Mouse (Mus musculus) midbrain, postnatal 0 days (tissue): Measurements from ENCODE around the gene Usp35. TPM values are rescaled to one million over a fixed set of nuclear protein-coding genes. Genes with fewer than 3 reads are reported as not detected.
A peak's percentile ranks its signal among the peaks of the same experiment; 100 is the strongest.

Experiments used
- ATAC-seq: fragments of 200-750 bp; cut with Nextera tagmentation; 2 replicates; pipeline ENCODE4 v1.8.0; 2017; ENCODE audit warnings: moderate number of reproducible peaks, mild to moderate bottlenecking, moderate TSS enrichment, moderate library complexity; ENCODE audit not compliant: low FRiP score
- DNase-seq: peaks from one replicate; pipeline ENCODE4 v3.0.0-alpha.2; 2015; ENCODE audit warnings: low spot score
- H3K27ac ChIP-seq: fragments of 300-500 bp; sonication (generic); 2 replicates; pipeline ENCODE4 v1.5.1; 2014; ENCODE audit warnings: low read depth, mild to moderate bottlenecking, low read length, mixed read lengths
- H3K27me3 ChIP-seq: fragments of 300-500 bp; sonication (generic); 2 replicates; pipeline ENCODE4 v1.6.1; 2014; ENCODE audit warnings: low read length, control low read depth, mixed read lengths; ENCODE audit not compliant: insufficient read depth
- H3K36me3 ChIP-seq: fragments of 300-500 bp; sonication (generic); 2 replicates; pipeline ENCODE4 v1.6.1; 2014; ENCODE audit warnings: low read length, control low read depth, mixed read lengths; ENCODE audit not compliant: insufficient read depth
- H3K4me1 ChIP-seq: fragments of 300-500 bp; sonication (generic); 2 replicates; pipeline ENCODE4 v1.6.1; 2014; ENCODE audit warnings: mild to moderate bottlenecking, control low read depth, antibody characterized with exemption, low read length, mixed read lengths; ENCODE audit not compliant: insufficient read depth
- H3K4me2 ChIP-seq: fragments of 300-500 bp; sonication (generic); 2 replicates; pipeline ENCODE4 v1.6.1; 2014; ENCODE audit warnings: low read depth, mild to moderate bottlenecking, low read length, mixed read lengths; ENCODE audit not compliant: poor library complexity, severe bottlenecking
- H3K4me3 ChIP-seq: fragments of 300-500 bp; sonication (generic); 2 replicates; pipeline ENCODE4 v1.5.1; 2014; ENCODE audit warnings: low read depth, mild to moderate bottlenecking, low read length, moderate library complexity
- H3K9ac ChIP-seq: fragments of 300-500 bp; sonication (generic); replicated peaks from 2 replicates; pipeline ENCODE4 v1.6.1; 2014; ENCODE audit warnings: mild to moderate bottlenecking, low read length, moderate library complexity, mixed read lengths; ENCODE audit not compliant: poor library complexity, severe bottlenecking
- H3K9me3 ChIP-seq: fragments of 300-500 bp; sonication (generic); 2 replicates; pipeline ENCODE4 v1.6.1; 2016; ENCODE audit warnings: low read length, control low read depth
- CTCF ChIP-seq: IDR thresholded peaks from 2 replicates; pipeline ENCODE4 v1.5.1; 2016; ENCODE audit warnings: antibody characterized with exemption, mild to moderate bottlenecking
- WGBS: fragments of 180-500 bp; shearing (Covaris S2); extraction: QIAGEN DNeasy Blood & Tissue Kit; methylation state at CpG from one replicate; pipeline ENCODE4 v1.1.7; 2014; 5-methylcytosine and 5-hydroxymethylcytosine counted together
- polyA plus RNA-seq: library from polyadenylated mRNA; unstranded; fragments of >200 nt; fragmentation: Nextera tagmentation; extraction: Ambion mirVana; gene quantifications from 2 replicates; pipeline ENCODE4 v1.2.1, GENCODE M21; 2015
- total RNA-seq: library from RNA; depleted of rRNA; stranded (reverse); fragments of >200 nt; gene quantifications from 2 replicates; pipeline ENCODE4 v1.2.3, GENCODE M21; 2014; rRNA removed

The Usp35 gene
- total RNA-seq, result 13.4 and 14.3 TPM in 2 replicates
- 2.7 and 2.9 TPM in 2 replicates for polyA plus RNA-seq

DNA sequence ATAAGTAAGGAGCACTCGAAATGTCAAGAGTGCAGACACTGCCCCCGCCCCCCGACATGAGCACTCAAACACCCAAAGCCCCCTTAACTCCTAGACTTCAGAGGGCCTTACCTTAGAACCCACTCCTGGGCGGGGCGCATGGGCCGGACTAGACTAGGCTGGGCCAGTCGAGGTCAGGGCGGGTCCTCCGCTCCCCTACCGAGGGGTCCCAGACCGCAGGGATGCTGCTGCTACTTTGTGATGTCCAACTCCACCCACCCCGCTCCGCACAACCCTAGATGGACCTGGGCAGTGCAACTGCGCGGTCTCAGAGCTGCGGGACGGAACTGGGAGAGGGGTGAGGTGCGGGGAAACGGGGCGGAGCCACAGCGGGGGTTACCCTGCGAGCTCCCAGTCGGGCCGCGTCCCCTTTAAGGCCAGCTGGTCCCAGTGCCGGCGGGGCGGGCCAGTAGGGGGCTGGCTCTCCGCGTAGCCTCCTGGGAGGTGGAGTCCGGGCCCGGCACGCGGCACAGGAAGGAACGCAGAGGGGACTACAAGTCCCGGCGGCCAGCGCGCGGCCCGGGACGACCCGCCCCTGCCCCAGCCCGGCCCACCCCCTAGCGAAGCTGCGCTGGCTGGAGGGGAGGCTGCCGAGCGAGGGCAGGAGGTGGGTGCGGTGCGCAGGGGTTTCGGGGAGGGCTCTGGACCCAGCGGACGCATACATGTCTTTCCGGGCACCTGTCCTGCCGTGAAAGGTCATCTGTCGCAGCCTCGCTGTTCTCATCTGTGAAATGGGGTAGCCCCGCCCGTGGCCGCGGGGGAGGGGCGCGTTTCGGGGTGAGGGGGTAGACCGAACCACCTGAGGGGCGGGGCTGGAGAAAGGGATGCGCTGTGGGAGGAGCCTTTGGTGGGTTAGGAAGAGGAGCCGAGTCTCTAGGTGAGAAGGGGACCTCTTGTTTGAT lies at the start of gene Usp35, which contains the start of gene Kctd21:
Gene Usp35, minus strand, starts transcription at position 295 of the 941 bp plus-strand sequence.
Gene Kctd21, plus strand, starts transcription at position 602 of the 941 bp plus-strand sequence.
- Histone ChIP-seq H3K9me3 (no peaks in the 10 kb centered on the region), H3K27me3 (no peaks in the 10 kb centered on the region), H3K9ac (peak within 1 kb of the TSS; percentile 81), H3K4me1 (peaks cover 16% of the 10 kb centered on the region), H3K27ac (peak within 1 kb of the TSS; percentile 60), H3K4me2 (peak within 1 kb of the TSS; percentile 67), H3K36me3 (no peaks in the 10 kb centered on the region), H3K4me3 (peak within 1 kb of the TSS; percentile 84)
- DNase-seq (peak; percentile 97), ATAC-seq (peak; percentile 98)
- peak; percentile 57 for TF ChIP-seq CTCF
- under 1% methylated on average over 53 of the region's 68 CpGs for WGBS

DNA sequence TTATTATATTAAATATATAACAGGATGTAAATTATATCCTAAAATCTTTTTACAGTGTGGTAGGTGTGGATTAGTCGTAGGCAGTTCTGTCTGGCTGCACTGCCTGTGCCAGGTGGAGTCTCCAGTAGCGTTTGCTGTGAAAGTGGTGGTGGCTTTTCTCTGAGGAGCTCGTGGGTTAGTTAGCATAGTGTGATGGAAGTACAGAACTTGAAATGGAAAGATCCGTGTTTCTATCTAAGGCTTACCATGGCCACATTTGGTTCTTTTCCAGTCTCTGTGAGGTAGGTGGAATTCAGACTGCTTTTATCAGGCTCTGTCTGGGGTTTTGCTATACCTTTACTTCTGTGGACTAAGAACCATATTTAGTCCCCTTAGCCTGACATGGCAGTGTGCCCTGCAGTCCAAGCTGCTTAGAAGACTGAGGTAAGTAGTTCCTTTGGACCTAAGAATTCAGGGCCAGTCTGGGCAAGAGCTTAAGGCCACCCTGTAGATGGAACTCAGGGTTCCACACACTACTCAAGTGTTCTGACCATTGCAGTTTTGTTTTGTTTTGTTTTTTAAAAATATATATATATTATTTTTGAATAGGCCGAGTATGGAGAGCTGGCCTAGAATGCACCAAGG lies 48.8 kb upstream of the Usp35 start:
- peaks cover 37% of the 10 kb centered on the region for H3K36me3 ChIP-seq
- 96% methylated on average over 5 of the region's 5 CpGs for WGBS
- ATAC-seq, result no peak
- no peak for TF ChIP-seq CTCF
- no peak for DNase-seq
- no peak overlapping the region for H3K4me2 ChIP-seq
- no peak overlapping the region for H3K4me3 ChIP-seq
- H3K9me3 ChIP-seq, result no peaks in the 10 kb centered on the region
- no peaks in the 10 kb centered on the region for H3K27me3 ChIP-seq
- H3K4me1 ChIP-seq, result no peaks in the 10 kb centered on the region
- no peak overlapping the region for H3K9ac ChIP-seq
- H3K27ac ChIP-seq, result no peak overlapping the region

DNA sequence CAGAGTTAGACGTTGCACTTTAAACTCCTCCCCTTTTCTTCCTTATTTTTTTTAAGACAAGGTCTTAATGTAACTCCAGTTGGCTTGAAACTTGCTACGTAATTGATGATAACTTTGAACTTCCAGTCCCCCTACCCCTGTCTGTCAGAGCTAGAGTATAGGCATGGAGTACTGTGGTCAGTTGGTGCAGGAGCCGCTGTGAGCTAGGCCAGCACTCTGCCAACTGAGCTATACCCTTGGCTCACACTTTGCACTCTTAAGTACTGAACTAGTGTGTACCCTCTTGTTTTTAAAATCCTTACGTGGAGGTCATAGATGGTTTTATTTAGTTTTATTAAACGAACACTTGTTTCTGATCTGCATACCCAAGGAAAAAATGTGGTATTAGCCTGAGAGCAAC lies 47.5 kb upstream of the Usp35 start:
- no peaks in the 10 kb centered on the region for H3K9me3 ChIP-seq
- H3K4me2 ChIP-seq, result no peak overlapping the region
- no peak overlapping the region for H3K4me3 ChIP-seq
- no peak overlapping the region for H3K27ac ChIP-seq
- no peak for TF ChIP-seq CTCF
- peaks cover 30% of the 10 kb centered on the region for H3K36me3 ChIP-seq
- DNase-seq (no peak), ATAC-seq (no peak)
- no peaks in the 10 kb centered on the region for H3K27me3 ChIP-seq
- no peak overlapping the region for H3K9ac ChIP-seq
- 95% methylated on average over 5 of the region's 5 CpGs for WGBS
- H3K4me1 ChIP-seq, result no peaks in the 10 kb centered on the region

DNA sequence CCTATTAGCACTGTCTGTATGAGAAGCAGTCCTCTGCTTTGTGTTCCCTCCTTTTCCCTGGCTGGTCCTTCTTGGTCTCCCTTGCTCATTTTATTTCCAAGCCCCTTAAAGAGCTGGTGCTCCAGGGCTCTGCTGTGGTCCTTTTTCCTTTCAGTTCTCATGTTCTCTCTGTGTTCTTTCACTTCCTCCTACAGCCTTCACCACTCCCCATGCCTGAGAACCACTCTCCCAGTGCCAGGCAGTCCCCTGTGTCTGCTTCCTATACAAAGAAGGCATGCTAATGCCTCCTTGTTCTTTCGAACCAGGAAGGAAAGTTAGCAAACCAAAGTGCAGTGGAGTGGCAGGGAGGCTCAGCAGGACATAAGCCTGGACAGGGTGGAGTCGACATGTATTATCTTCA lies 44.1 kb upstream of the Usp35 start:
- 74% methylated on average over 2 of the region's 2 CpGs for WGBS

DNA sequence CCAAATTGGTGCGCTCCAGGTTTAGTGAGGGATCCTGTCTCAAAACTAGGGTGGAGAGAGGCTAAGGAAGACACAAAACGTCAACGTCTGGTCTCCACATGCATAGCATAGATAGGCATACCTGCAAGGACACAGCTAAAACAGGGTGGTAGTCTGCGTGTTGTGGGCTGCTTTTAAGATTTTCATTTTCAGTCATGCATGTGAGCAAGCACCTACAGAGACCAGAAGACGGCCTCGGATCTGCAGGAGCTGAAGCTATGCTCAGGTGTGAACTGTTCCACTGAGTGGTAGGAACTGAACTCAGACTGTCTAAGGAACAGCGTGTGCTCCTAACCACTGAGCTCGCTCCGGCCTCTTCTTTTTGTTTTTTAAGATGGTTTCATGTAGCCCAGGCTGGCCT lies 43.3 kb upstream of the Usp35 start:
- peaks cover 10% of the 10 kb centered on the region; the same call in 1 of the 2 replicates for H3K36me3 ChIP-seq
- 94% methylated on average over 9 of the region's 9 CpGs for WGBS
- H3K27me3 ChIP-seq, result no peaks in the 10 kb centered on the region
- H3K4me1 ChIP-seq, result peaks cover 4% of the 10 kb centered on the region; the same call in 1 of the 2 replicates
- ATAC-seq (no peak), DNase-seq (no peak)
- no peak overlapping the region for H3K27ac ChIP-seq
- H3K4me3 ChIP-seq, result no peak overlapping the region
- no peak for TF ChIP-seq CTCF
- H3K4me2 ChIP-seq, result no peak overlapping the region
- H3K9me3 ChIP-seq, result no peaks in the 10 kb centered on the region
- H3K9ac ChIP-seq, result no peak overlapping the region

More for the DNA sequence above, 44.1 kb upstream of the Usp35 start:
- Histone ChIP-seq H3K4me2 (no peak overlapping the region), H3K9me3 (no peaks in the 10 kb centered on the region), H3K4me1 (peaks cover 3% of the 10 kb centered on the region; the same call in 1 of the 2 replicates), H3K27ac (no peak overlapping the region), H3K9ac (no peak overlapping the region), H3K27me3 (no peaks in the 10 kb centered on the region), H3K36me3 (peaks cover 10% of the 10 kb centered on the region; the same call in 1 of the 2 replicates), H3K4me3 (no peak overlapping the region)
- no peak for DNase-seq
- no peak for ATAC-seq
- TF ChIP-seq CTCF, result no peak
